Mouse (Mus musculus) brain, embryonic 14.5 days (tissue): ENCODE results near the gene Sprr2a1. TPM values are rescaled to one million over a fixed set of nuclear protein-coding genes. Genes with fewer than 3 reads are reported as not detected.
"Not testable (repeated sequence)": the region's sequence is repeated elsewhere in the genome, so short reads cannot be mapped to it uniquely, and the experiment has no call there.

Experiments
- DNase-seq: peaks from one replicate; pipeline ENCODE4 v3.0.0-alpha.2; 2011; ENCODE audit warnings: low read depth
- CTCF ChIP-seq: fragments of 200-500 bp; IDR thresholded peaks from 2 replicates; pipeline ENCODE4 v1.5.1; 2012; ENCODE audit warnings: inconsistent platforms, mild to moderate bottlenecking, moderate library complexity, borderline replicate concordance; ENCODE audit not compliant: insufficient read depth, insufficient read length; ENCODE audit errors: extremely low read depth
- POLR2A ChIP-seq: fragments of 200-500 bp; IDR thresholded peaks from 2 replicates; pipeline ENCODE4 v1.6.1; 2012; ENCODE audit warnings: mild to moderate bottlenecking, inconsistent platforms, borderline replicate concordance; ENCODE audit not compliant: poor library complexity, insufficient read depth, insufficient read length, severe bottlenecking; ENCODE audit errors: extremely low read depth
- polyA plus RNA-seq: library from polyadenylated mRNA; depleted of rRNA; stranded (reverse); fragments of >200 nt; gene quantifications from 2 replicates; pipeline ENCODE4 v1.2.3, GENCODE M21; 2012; rRNA removed

The Sprr2a1 gene
- 0.03 and 0.05 TPM in 2 replicates for polyA plus RNA-seq

DNA sequence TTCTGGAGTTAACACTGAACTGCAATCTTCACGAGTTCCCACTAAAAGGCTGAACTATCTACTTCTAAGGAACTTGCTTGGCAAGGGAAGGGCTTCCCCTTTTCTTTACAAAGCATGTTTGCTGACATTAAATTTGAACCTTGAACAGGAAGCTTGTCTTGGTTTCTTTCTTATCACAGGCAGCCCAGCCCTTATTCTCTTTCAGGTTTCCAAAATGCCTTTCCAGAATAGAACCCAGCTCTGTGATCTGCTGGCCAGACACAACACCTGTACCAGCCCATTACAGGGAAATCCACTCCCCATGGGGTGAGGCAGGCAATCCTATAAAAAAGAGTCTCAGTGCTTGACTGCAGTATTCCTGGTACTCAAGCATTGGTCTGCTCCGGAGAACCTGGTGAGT lies at the start of gene Sprr2a1, which contains the start of gene Sprr2a2:
Sprr2a1 (plus strand) TSS at position 231 of the 400 bp plus-strand sequence.
Sprr2a2 (plus strand) TSS at position 352 of the 400 bp plus-strand sequence.
- DNase-seq, result not testable (repeated sequence)

DNA sequence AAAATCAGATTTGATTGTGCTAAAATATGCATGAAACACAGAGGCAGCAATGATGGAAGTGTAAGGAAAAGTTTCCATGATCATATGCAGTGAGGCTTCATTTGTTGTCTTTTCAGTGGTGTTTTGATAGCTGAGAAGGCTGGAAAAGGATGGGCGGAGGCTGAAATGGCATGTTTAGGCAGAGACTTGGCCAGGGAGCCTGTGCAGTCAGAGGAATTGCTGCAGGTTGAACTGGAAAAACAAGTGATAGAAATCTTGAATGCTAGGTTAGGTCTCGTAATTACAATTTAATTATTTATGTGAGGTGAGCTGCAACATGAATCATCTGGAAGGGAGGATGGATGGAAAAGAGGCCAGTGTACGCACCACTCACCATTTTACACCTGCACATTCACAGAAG lies 45.8 kb upstream of the Sprr2a1 start:
- TF ChIP-seq CTCF (no peak), POLR2A (no peak)
- DNase-seq, result no peak

DNA sequence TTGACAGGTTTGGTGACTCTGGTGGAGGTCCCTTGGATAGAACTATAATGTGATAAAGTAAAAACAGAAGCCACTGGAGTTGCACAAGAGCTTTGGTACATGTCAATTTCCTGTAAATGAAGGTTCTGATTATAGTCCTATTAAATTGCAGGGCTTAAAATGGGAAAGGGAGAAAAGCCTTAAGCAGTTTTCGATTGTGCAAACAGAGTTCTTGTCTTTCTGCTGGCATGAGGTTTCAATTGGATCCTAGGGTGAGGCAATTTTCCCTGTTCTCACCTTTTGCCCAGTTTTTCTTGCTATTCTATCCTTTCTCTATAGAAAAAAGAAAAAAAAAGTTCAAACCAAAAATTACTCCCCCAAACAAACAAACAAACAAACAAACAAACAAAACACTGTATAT lies 38.7 kb upstream of the Sprr2a1 start:
- TF ChIP-seq CTCF (no peak), POLR2A (no peak)
- no peak for DNase-seq

DNA sequence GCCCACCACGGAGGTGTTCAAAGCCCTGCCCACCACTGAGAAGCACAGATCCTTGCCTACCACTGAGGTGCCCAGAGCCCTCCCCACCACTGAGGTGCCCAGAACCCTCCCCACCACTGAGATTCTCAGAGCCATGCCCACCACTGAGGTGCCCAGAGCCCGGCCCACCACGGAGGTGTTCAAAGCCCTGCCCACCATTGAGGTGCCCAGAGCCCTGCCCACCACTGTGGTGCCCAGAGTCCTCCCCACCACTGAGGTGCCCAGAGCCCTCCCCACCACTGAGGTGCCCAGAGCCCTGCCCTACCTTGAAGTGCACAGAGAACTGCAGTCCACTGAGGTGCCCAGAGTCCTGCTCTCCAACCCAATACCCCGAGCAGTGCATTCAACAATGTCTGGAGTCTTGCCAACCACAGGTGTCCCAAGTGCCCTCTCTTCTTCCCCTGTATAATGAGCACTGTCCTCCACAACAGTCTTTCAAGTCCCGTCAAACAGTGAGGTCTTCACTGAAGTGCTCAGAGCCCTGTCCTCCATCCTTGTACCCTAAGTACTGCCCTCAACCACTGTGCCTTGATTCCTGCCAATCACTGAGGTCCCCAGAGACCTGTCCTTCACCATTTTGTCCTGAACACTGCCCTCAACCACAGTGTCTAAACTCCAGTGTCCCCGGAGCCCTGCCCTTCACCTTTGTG lies 19.9 kb upstream of the Sprr2a1 start:
- no peak for TF ChIP-seq POLR2A
- no peak for DNase-seq

DNA sequence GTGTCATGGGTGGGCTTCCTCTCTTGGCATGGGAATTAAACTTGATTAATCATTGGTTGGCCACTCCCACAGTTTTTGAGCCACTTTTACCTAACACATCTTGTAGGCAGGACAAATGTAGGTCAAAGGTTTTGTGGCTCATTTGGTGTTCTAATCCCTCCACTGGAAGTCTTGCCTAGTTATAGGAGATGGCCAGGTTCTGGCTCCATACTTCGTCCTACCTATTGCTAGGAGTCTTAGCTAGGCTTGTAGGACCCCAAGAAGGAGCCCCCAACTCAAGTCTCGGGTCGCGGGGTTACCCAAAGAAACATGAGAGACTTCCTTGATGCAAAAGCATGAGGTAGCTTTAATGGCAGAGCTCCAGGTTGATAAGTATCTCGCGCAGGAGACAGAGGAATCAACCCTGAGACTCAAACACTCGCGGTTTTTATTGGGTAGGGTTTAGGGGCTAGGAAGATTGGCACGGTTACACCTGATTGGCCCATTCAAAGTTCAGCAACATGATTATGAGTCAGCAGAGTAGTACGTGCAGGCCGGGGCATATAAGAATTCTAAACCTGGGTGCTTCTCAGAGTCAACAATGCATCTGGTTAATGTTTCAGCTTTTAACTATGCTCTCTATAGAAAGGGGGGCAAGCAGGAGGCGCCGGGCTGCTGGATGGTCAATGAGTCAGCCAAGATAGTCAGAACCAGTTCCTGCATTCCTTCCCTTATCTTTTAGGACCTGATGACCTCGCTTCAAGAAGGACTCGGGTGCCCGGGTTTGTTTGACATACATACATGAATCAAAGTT lies 4.3 kb upstream of the Sprr2a1 start:
- not testable (repeated sequence) for DNase-seq

DNA sequence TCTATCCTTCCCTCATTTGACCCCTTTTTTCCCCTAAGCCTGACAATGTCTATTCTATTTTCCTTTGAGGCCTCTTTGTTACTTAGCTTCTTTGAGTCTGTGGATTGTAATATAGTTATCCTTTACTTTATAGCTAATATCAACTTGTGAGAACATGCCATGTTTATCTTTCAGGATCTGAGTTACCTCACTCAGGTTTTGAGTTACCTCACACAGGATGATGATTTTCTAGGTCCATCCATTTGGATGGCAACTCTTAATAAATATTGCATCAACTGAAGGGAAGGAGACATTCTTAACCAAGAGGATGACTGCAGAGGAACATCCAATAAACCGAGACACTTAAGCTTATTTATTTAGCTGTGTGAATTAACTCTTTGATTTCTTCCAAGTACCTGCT lies 3.5 kb upstream of the Sprr2a1 start:
- DNase-seq, result not testable (repeated sequence)

DNA sequence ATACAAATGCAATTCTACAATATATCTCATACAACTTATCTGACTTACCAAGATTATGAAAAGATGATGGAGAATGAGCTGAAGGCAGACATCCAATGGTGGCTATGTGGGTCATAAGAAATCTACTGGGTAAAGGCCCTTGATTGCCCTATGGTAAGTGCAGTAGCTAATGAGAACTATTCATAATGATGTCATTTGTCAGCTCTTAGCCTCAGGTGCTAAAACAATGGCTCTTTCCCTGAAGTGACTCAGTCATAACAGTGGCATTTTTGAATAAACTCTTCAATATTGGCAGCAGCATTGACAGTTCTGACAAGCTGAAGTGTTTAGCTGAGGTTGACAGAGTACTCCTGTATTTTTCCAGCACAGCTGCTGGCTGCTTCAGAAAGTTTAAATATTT lies 1.9 kb upstream of the Sprr2a1 start:
- not testable (repeated sequence) for DNase-seq

DNA sequence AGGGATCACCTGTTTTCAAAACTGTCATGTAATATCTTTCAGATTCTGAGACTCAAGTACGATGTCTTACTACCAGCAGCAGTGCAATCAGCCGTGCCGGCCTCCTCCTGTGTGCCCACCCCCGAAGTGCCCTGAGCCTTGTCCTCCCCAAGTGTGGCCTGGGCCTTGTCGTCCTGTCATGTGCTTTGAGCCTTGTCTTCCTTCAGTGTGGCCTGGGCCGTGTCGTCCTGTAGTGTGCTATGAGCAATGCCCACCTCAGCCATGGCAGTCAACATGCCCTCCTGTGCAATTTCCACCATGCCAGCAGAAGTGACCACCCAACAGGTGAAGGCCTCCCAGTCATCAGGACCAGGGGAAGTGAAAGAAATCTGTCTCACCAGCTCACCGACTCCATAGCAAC lies 3.4 kb downstream of the Sprr2a1 start:
- not testable (repeated sequence) for DNase-seq

DNA sequence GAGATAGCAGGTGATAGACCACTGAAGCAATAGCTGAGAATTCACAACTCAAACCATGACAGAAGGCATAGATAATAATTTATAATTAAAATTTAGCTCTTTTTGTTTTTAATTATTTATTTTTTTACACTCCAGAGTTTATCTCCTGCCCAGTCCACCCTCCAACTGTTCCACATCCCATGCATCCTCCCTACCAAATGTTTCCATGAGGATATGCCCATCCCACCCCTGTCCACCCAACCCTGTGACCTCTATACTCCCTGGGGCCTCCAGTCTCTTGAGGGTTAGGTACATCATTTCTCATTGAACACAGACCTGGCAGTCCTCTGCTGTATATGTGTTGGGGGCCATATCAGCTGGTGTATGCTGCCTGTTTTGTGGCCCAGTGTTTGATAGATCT lies 8.1 kb downstream of the Sprr2a1 start:
- DNase-seq, result not testable (repeated sequence)

DNA sequence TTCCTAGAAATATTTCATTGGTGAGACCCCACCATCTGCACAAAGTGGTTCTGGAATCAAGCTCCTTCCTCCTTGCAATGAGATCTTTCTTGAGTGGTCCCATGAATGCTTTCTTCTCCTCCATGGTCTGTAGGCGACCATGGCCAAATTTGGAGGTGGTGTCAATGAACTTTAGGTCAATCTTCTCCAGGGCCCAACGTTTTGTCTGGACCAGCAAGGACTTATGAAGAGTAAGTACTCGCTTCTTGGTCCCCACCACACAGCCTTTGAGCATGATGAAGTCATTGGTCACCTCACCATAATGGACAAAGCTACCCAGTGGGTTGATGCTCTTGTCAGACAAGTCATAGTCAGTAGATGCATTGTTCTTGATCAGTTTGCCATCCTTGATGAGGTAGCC lies 11.8 kb downstream of the Sprr2a1 start:
- DNase-seq, result not testable (repeated sequence)

DNA sequence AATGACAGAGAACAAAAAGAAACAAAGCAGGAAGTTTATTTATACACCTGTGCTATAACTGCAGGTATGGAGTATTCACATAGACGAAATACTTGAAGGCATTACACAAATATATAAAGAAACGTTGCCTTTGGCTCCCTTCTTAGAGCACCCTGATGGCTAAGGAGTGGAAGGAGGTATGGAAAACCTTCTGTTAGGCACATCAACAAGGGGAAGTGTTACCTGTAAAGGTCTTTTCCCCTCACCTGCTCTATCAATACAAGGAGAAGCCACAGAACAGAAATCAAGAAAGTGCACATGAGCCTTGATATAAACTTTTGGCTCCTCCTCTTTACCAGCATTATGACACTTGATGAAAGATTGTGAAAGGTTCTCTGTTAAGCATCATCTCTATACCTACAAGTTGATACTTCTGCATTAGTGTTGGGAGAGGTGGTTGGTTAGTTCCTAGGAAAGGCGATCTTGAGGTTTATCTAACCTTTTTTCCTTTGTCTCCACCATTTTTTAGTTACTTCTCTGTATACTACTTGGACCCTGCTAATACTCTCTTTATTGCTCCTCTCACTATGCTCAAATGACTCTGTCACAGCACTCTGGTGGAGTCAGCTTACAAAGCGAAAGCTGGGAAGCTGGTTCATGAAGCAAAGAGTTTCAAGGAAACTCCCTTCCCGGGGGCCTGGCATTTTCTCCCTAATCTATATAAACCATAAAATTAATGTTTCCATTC lies 21.0 kb downstream of the Sprr2a1 start:
- not testable (repeated sequence) for DNase-seq

DNA sequence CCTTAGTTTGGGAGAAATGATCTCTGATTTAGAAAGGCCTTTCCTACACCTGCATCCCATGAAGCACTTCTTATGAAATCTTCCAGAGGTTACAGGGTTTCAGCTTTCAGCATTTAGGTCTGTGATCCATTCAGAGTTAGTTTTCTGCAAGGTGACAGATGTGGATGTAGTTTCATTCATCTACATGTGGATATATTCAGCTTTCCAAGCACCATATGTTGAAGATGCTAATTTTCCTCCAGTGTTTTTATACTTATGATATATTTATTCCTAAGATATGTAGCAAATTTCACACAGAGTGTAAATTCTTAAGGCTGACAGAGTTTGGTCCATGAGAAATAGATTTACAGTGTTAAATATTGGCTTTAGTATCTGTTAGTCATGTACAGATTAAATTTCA lies 23.1 kb downstream of the Sprr2a1 start:
- not testable (repeated sequence) for DNase-seq

DNA sequence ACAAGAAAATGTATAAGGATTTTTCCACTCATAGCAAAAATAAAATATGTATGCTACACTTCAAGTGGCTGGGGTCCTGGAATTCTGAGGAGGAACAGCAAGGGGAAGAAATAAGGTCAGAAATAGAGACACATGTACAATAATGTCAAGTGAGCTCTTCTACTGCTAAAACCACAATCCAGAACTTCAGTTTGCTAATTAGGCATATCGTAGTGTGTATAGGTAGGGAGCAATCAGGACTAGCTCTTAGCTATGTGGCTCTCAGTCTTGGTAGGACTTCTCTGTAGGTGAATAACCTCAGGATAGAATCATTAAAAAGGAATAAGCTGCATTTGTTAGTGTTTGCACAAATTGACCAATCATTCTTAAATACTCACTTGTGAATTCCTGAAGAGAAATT lies 23.6 kb downstream of the Sprr2a1 start:
- not testable (repeated sequence) for DNase-seq

DNA sequence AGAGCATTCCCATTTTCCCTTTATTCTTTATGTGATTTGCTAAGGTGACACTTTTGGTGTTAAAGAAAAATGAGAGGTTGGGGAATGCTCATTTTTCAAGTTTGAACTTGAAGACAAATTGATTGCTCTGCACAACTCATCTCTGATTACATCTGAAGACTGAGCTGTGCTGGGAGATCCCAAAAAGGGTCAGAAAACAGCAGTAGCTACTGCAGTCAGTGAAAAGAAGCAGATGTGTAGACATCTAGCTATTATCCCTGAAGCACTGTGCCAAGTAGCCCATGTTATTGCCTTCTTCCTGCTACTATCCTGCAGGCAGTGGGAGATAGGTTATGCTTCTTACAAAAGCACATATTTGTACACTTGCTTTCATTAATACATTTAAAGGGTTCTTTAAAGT lies 29.2 kb downstream of the Sprr2a1 start:
- DNase-seq, result not testable (repeated sequence)

DNA sequence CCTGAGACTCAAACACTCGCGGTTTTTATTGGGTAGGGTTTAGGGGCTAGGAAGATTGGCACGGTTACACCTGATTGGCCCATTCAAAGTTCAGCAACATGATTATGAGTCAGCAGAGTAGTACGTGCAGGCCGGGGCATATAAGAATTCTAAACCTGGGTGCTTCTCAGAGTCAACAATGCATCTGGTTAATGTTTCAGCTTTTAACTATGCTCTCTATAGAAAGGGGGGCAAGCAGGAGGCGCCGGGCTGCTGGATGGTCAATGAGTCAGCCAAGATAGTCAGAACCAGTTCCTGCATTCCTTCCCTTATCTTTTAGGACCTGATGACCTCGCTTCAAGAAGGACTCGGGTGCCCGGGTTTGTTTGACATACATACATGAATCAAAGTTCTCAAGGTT lies 30.6 kb downstream of the Sprr2a1 start:
- not testable (repeated sequence) for DNase-seq

DNA sequence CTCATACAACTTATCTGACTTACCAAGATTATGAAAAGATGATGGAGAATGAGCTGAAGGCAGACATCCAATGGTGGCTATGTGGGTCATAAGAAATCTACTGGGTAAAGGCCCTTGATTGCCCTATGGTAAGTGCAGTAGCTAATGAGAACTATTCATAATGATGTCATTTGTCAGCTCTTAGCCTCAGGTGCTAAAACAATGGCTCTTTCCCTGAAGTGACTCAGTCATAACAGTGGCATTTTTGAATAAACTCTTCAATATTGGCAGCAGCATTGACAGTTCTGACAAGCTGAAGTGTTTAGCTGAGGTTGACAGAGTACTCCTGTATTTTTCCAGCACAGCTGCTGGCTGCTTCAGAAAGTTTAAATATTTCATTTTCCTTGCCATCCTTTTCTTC lies 32.9 kb downstream of the Sprr2a1 start:
- DNase-seq, result not testable (repeated sequence)

DNA sequence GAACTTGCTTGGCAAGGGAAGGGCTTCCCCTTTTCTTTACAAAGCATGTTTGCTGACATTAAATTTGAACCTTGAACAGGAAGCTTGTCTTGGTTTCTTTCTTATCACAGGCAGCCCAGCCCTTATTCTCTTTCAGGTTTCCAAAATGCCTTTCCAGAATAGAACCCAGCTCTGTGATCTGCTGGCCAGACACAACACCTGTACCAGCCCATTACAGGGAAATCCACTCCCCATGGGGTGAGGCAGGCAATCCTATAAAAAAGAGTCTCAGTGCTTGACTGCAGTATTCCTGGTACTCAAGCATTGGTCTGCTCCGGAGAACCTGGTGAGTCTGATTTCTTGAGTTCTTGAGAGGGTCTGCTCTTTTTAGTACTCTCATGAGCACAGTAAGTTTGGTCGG lies 34.9 kb downstream of the Sprr2a1 start:
- DNase-seq, result not testable (repeated sequence)

DNA sequence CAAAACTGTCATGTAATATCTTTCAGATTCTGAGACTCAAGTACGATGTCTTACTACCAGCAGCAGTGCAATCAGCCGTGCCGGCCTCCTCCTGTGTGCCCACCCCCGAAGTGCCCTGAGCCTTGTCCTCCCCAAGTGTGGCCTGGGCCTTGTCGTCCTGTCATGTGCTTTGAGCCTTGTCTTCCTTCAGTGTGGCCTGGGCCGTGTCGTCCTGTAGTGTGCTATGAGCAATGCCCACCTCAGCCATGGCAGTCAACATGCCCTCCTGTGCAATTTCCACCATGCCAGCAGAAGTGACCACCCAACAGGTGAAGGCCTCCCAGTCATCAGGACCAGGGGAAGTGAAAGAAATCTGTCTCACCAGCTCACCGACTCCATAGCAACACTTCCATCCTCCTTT lies 38.3 kb downstream of the Sprr2a1 start:
- not testable (repeated sequence) for DNase-seq

DNA sequence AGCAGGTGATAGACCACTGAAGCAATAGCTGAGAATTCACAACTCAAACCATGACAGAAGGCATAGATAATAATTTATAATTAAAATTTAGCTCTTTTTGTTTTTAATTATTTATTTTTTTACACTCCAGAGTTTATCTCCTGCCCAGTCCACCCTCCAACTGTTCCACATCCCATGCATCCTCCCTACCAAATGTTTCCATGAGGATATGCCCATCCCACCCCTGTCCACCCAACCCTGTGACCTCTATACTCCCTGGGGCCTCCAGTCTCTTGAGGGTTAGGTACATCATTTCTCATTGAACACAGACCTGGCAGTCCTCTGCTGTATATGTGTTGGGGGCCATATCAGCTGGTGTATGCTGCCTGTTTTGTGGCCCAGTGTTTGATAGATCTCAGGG lies 42.9 kb downstream of the Sprr2a1 start:
- DNase-seq, result not testable (repeated sequence)

DNA sequence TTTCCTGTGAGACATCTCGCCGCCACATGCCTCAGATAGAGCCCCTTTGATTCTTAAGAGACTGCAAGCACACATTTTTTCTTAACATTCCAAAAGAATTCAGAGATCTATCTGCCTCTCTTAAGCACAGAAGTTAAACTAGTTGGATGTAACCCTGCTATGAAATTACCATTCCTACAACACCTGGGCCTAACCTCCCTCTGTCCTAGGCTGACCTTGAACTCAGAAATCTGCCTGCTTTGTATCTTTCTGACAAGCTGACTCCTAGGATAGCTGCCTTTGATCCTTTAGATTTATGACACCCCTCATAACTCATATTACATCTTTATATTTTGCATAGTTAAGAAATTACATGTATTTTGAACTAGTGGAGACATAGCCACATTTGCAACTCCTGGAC lies 47.9 kb downstream of the Sprr2a1 start:
- DNase-seq, result not testable (repeated sequence)
